Mouse (Mus musculus): ENCODE measurements around the gene Vamp2.

The Vamp2 gene

DNA sequence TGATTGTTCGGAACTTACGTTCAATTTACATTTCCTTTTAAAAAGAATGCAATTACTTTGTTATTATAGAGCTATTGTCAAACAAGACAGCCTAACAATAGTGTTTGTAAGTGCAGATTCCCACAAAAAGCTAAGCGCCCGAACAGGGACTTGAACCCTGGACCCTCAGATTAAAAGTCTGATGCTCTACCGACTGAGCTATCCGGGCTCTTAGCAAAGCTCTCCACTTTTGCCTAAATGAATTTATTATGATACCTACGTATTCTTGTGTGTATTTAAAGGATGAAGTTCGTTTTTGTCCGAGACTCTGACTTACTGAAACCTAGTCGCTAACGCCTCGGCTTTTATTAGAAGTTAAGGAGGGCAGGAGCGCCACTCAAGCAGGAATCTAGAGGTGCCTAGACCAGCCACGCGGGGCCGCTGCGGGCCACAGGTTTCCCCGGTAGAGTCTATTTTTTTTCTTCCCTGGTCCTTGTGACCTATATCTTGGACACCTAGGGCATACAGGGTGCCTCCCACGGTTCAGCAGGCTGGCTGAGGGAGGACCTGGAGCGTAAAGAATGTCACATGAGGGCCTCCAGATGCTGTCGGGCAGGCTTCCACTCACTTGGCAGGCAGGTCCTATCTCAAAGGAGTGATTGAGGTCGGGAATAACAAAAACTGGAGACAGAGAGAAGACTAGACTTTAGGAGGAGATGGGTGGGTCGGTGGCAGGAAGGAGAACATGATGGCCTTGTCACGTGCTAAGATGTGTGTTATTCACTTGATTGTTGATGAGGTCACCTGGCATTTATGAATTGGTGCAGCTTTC lies 37.0 kb downstream of the Vamp2 start:
- in situ Hi-C loops (cut with MboI, MseI), result no loop called here

DNA sequence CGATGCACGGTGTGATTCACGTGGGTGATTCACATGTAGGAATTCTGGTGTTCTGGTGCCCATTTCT lies 37.4 kb downstream of the Vamp2 start, which contains the start of gene Aloxe3:
Gene Aloxe3 (plus strand): TSS at position 45 of the 67 bp plus-strand sequence.
- in situ Hi-C loops (cut with MboI, MseI), result no loop called here

DNA sequence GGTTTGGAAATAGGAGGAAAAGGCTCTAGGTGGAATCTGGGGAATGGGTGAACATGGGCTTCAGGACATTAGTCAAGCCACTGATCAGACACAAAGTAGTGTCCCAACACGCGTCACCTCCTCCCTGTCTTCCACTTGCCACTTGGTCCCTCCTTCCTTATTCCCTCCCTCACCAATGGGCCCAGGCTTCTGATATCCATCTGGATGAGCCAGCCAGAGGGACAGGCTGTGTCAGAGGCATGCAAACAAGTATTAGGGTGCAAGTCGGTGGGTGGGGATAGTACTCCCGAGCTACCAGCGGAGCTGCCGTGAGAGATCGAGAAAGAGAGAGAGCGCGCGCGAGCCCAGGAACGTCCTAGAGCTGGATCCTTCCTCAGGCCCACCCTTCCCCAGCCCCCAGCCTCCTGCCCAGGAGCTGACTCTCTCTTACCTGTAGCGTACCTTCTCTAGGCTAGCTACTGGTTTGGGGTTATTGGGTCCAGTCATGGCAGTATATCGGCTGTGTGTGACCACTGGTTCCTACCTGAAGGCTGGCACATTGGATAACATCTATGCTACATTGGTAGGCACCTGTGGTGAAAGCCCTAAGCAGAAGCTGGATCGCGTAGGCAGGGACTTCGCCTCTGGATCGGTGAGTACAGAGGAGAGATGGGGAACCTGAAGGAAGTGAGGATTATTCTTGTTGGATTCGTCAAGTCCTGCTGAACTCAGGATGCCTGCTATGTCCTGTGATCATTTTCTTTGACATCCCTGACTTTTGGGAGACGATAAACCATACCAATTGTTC lies 37.8 kb downstream of the Vamp2 start:
- in situ Hi-C loops (cut with MboI, MseI), result no loop called here

DNA sequence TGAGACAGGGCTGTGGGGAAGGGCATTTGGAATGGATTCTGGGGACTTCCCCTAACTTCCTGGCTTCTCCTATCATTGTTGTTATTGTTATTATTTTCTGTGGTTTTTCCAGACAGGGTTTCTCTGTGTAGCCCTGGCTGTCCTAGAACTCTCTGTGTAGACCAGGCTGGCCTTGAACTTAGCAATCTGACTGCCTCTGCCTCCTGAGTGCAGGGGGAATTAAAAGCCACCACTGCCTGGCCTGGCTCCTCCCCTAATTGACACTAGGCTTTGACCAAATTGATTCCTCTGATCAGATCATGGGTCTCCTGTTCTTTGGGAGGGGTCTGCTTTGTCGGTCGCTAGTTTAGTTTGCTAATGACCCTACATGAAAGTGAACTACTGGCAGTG lies 38.4 kb downstream of the Vamp2 start:
- in situ Hi-C loops (cut with MboI, MseI), result no loop called here

DNA sequence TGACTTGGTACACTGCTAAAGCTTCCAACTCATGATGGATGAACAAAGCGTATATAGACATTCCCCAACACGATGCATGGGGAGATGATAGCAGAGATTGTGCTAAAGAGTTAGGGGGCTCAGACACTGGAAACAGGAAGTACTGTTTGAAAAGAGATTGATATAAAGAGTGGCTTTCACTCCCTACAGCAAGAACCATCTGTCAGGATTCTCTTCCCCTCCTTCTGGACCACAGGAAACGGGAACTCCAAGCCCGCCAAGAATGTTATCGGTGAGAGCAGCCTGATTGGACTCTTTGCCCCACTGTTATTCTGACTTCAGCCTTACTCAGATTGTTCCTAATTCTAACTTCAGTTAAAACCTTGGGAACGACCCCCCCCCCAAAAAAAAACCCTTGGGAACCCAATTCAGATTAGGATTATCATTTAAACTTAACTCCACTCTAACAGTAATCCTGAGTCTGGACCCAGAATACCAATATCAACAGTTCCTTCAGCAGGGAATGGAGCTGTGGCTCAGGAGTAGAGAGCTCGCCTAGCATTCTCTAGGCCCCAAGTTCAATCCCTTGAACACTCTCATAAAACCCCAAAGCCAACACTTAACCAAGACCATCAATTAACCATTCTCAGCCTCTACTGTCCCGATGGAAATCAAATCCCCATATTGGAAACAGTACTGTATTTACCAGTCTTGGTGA lies 40.3 kb downstream of the Vamp2 start:
- in situ Hi-C loops (cut with MboI, MseI), result no loop called here

DNA sequence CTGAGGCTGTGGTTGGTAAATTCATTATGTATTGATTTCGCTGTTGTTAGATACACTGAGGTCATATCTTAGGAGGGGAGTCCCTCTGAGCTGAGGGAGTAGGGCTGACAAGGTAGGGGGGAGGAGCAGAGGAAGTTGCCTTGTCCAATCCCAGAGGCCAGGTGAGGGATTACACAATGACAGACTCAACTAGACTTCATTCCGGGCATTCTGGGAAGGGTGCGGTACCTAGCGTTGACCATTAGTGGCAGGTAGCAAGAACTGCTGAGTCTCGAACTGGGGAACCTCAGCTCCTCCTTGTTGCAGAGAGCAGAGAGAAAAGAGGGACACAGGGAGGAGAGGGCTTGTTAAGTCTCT lies 45.3 kb downstream of the Vamp2 start:
- in situ Hi-C loops (cut with MboI, MseI), result no loop called here

DNA sequence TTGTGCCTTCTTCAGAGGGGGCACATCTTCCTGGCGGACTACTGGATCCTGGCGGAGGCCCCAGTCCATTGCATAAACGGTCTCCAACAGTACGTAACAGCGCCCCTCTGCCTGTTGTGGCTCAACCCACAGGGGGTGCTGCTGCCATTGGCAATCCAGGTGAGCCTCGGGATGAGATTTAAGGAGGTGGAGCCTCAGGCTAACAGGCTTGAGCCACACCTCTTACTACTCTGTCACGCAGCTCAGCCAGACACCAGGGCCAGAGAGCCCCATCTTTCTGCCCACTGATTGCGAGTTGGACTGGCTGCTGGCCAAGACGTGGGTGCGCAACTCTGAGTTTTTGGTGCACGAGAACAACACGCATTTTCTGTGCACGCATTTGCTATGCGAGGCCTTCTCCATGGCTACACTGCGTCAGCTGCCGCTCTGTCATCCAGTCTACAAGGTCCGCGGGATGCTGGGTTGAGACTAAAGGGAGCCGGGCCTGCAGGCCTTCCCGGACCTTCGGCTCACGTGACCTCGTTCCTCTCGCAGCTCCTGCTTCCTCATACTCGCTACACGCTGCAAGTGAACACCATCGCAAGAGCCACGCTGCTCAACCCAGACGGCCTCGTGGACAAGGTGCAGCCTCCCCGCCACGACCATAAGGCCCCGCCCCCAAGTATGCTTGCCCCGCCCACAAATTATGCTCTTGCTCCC lies 45.8 kb downstream of the Vamp2 start:
- in situ Hi-C loops (cut with MboI, MseI), result no loop called here

DNA sequence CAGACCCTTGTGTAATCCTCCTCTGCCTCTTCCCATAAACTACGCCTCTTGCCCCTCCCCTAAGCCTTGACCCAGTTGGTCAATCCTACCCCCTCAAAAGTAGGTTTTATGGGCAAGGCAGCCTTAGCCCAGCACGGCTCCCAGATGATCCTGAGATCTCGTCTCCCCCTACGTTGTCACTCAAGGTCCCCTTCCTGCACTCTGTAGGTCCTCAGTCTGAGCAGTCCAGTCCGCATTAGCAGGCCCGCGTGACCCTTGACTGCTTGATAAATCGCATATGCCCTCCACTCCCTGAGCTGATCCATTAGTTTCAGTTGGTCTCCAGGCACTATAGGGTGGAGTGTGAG lies 46.3 kb downstream of the Vamp2 start:
- in situ Hi-C loops (cut with MboI, MseI), result no loop called here

DNA sequence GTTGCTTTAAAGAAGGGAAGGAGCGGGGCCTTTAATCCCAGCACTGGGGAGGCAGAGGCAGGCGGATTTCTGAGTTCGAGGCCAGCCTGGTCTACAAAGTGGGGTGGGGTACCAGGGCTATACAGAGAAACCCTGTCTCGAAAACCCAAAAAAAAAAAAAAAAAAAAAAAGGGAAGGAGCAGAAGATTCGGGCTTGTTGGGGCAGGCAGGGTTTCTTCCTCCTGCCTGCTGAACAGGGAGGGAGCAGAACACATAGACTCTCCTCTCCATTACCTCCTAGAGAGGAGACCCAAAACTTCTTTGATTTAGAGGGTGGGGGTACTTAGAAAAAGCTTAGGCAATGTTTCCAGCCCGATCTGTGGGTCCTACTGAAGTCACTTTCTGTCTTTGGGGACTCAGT lies 47.1 kb downstream of the Vamp2 start:
- in situ Hi-C loops (cut with MboI, MseI), result no loop called here

Data from regulatory T cell (primary cell).